Mouse (Mus musculus) midbrain, postnatal 0 days (tissue): ENCODE measurements around the gene Rpl27. TPM values are rescaled to one million over a fixed set of nuclear protein-coding genes. Genes with fewer than 3 reads are reported as not detected.
"Not testable (repeated sequence)": the region's sequence is repeated elsewhere in the genome, so short reads cannot be mapped to it uniquely, and the experiment has no call there.

Source experiments
- ATAC-seq: fragments of 200-750 bp; cut with Nextera tagmentation; 2 replicates; pipeline ENCODE4 v1.8.0; 2017; ENCODE audit warnings: moderate number of reproducible peaks, mild to moderate bottlenecking, moderate TSS enrichment, moderate library complexity; ENCODE audit not compliant: low FRiP score
- DNase-seq: peaks from one replicate; pipeline ENCODE4 v3.0.0-alpha.2; 2015; ENCODE audit warnings: low spot score
- H3K27ac ChIP-seq: fragments of 300-500 bp; sonication (generic); 2 replicates; pipeline ENCODE4 v1.5.1; 2014; ENCODE audit warnings: low read depth, mild to moderate bottlenecking, low read length, mixed read lengths
- H3K27me3 ChIP-seq: fragments of 300-500 bp; sonication (generic); 2 replicates; pipeline ENCODE4 v1.6.1; 2014; ENCODE audit warnings: low read length, control low read depth, mixed read lengths; ENCODE audit not compliant: insufficient read depth
- H3K36me3 ChIP-seq: fragments of 300-500 bp; sonication (generic); 2 replicates; pipeline ENCODE4 v1.6.1; 2014; ENCODE audit warnings: low read length, control low read depth, mixed read lengths; ENCODE audit not compliant: insufficient read depth
- H3K4me1 ChIP-seq: fragments of 300-500 bp; sonication (generic); 2 replicates; pipeline ENCODE4 v1.6.1; 2014; ENCODE audit warnings: mild to moderate bottlenecking, control low read depth, antibody characterized with exemption, low read length, mixed read lengths; ENCODE audit not compliant: insufficient read depth
- H3K4me2 ChIP-seq: fragments of 300-500 bp; sonication (generic); 2 replicates; pipeline ENCODE4 v1.6.1; 2014; ENCODE audit warnings: low read depth, mild to moderate bottlenecking, low read length, mixed read lengths; ENCODE audit not compliant: poor library complexity, severe bottlenecking
- H3K4me3 ChIP-seq: fragments of 300-500 bp; sonication (generic); 2 replicates; pipeline ENCODE4 v1.5.1; 2014; ENCODE audit warnings: low read depth, mild to moderate bottlenecking, low read length, moderate library complexity
- H3K9ac ChIP-seq: fragments of 300-500 bp; sonication (generic); replicated peaks from 2 replicates; pipeline ENCODE4 v1.6.1; 2014; ENCODE audit warnings: mild to moderate bottlenecking, low read length, moderate library complexity, mixed read lengths; ENCODE audit not compliant: poor library complexity, severe bottlenecking
- H3K9me3 ChIP-seq: fragments of 300-500 bp; sonication (generic); 2 replicates; pipeline ENCODE4 v1.6.1; 2016; ENCODE audit warnings: low read length, control low read depth
- CTCF ChIP-seq: IDR thresholded peaks from 2 replicates; pipeline ENCODE4 v1.5.1; 2016; ENCODE audit warnings: antibody characterized with exemption, mild to moderate bottlenecking
- WGBS: fragments of 180-500 bp; shearing (Covaris S2); extraction: QIAGEN DNeasy Blood & Tissue Kit; methylation state at CpG from one replicate; pipeline ENCODE4 v1.1.7; 2014; 5-methylcytosine and 5-hydroxymethylcytosine counted together
- polyA plus RNA-seq: library from polyadenylated mRNA; unstranded; fragments of >200 nt; fragmentation: Nextera tagmentation; extraction: Ambion mirVana; gene quantifications from 2 replicates; pipeline ENCODE4 v1.2.1, GENCODE M21; 2015
- total RNA-seq: library from RNA; depleted of rRNA; stranded (reverse); fragments of >200 nt; gene quantifications from 2 replicates; pipeline ENCODE4 v1.2.3, GENCODE M21; 2014

Gene Rpl27
- total and polyA plus RNA-seq, 2 experiments from 2014 or later, result 260 to 605 TPM

GRCm38 (mm10) chr11:101464211-101465100 is 22.4 kb downstream of the Rpl27 start, which contains the start of gene Rnd2:
Gene Rnd2 (plus strand): TSS chr11:101464999.
- Histone ChIP-seq H3K4me1 (peaks cover 23% of the 10 kb centered on the region), H3K27ac (peak within 1 kb of the TSS; percentile 92), H3K27me3 (no peaks in the 10 kb centered on the region), H3K4me3 (peak within 1 kb of the TSS; percentile 96), H3K4me2 (peak within 1 kb of the TSS; percentile 85), H3K9me3 (no peaks in the 10 kb centered on the region), H3K9ac (peak within 1 kb of the TSS; percentile 90), H3K36me3 (peaks cover 23% of the 10 kb centered on the region)
- WGBS, result 10% methylated on average over 12 of the region's 12 CpGs
- no peak for ATAC-seq
- no peak for TF ChIP-seq CTCF
- no peak for DNase-seq

GRCm38 (mm10) chr11:101465101-101465868 is 23.2 kb downstream of the Rpl27 start:
- Histone ChIP-seq H3K27ac (peak overlapping the region; percentile 92), H3K4me1 (peaks cover 23% of the 10 kb centered on the region), H3K4me2 (peak overlapping the region; percentile 85), H3K4me3 (peak overlapping the region; percentile 96), H3K27me3 (no peaks in the 10 kb centered on the region), H3K9me3 (no peaks in the 10 kb centered on the region), H3K36me3 (peaks cover 15% of the 10 kb centered on the region), H3K9ac (peak overlapping the region; percentile 90)
- DNase-seq (peak; percentile 78), ATAC-seq (peak; percentile 44)
- TF ChIP-seq CTCF, result peak; percentile 55
- WGBS, result under 1% methylated on average over 51 of the region's 51 CpGs

DNA sequence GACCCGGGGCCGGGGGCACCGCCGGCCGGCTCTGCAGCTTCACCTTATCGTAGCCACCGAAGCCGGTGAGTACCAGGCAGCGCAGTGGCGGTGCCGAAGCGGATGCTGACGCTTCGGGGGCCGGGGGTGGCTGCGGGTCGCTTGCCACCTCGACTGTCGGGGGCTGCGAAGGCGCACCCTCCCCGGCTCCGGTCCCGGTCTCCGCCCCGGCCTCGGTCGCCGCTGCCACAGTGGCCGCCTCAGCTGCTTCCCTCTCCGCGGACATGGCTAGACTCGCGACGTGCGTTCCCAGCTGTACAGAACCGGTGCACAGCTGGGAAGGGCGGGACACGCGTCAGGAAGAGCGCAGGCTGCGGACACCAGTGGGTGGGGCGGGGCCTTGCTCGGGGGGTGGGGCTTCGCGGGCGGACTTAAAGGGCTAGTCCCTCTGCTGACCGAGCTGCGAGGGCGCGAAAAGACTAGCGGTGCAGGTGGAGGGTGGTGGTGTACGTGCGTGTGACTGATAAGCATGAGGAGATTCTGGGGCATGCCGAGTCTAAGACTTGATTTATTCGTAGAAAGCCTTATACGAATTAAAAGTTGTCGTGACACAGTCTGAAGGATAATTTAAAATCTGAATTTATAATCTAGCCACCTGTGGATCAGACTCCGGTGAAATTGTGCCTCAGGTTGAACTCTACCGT is 23.9 kb downstream of the Rpl27 start, which contains the start of gene Vat1:
Vat1 (minus strand) TSS at position 362 of the 683 bp plus-strand sequence.
- no peaks in the 10 kb centered on the region for H3K27me3 ChIP-seq
- H3K4me1 ChIP-seq, result peaks cover 23% of the 10 kb centered on the region
- no peak for TF ChIP-seq CTCF
- DNase-seq, result peak; percentile 87
- H3K36me3 ChIP-seq, result peaks cover 13% of the 10 kb centered on the region; the same call in 1 of the 2 replicates
- H3K9me3 ChIP-seq, result no peaks in the 10 kb centered on the region
- H3K4me2 ChIP-seq, result peak within 1 kb of the TSS; percentile 85
- peak within 1 kb of the TSS; percentile 92 for H3K27ac ChIP-seq
- H3K9ac ChIP-seq, result peak within 1 kb of the TSS; percentile 90
- peak; percentile 62 for ATAC-seq
- peak within 1 kb of the TSS; percentile 96 for H3K4me3 ChIP-seq
- WGBS, result 1% methylated on average over 49 of the region's 60 CpGs

GRCm38 (mm10) chr11:101466552-101466950 is 24.5 kb downstream of the Rpl27 start:
- 0 out of 2 replicates have a peak overlapping the region, but pooled peaks have one; percentile 90 for H3K9ac ChIP-seq
- peaks cover 13% of the 10 kb centered on the region; the same call in 1 of the 2 replicates for H3K36me3 ChIP-seq
- H3K4me1 ChIP-seq, result peaks cover 23% of the 10 kb centered on the region
- H3K27ac ChIP-seq, H3K27me3 ChIP-seq, ATAC-seq, DNase-seq, H3K9me3 ChIP-seq: not testable (repeated sequence)
- H3K4me2 ChIP-seq, result peak overlapping the region; percentile 85
- 65% methylated on average over 5 of the region's 5 CpGs for WGBS
- H3K4me3 ChIP-seq, result peak overlapping the region; percentile 96

- Histone ChIP-seq H3K27me3 (no peaks in the 10 kb centered on the region), H3K27ac (peak overlapping the region; percentile 89), H3K4me3 (peak overlapping the region; percentile 75), H3K36me3 (peaks cover 9% of the 10 kb centered on the region; the same call in 1 of the 2 replicates), H3K4me1 (peaks cover 22% of the 10 kb centered on the region), H3K9me3 (no peaks in the 10 kb centered on the region), H3K4me2 (peak overlapping the region; percentile 85), H3K9ac (peak overlapping the region; percentile 86)
- WGBS, result 1% methylated on average over 51 of the region's 54 CpGs
- peak; percentile 77 for TF ChIP-seq CTCF
- ATAC-seq (peak; percentile 76), DNase-seq (peak; percentile 90)
These were observed 25.6 kb downstream of the Rpl27 start for GRCm38 (mm10) chr11:101467477-101468262.
